Mouse (Mus musculus): ENCODE results near the gene Dnah12.

DNA sequence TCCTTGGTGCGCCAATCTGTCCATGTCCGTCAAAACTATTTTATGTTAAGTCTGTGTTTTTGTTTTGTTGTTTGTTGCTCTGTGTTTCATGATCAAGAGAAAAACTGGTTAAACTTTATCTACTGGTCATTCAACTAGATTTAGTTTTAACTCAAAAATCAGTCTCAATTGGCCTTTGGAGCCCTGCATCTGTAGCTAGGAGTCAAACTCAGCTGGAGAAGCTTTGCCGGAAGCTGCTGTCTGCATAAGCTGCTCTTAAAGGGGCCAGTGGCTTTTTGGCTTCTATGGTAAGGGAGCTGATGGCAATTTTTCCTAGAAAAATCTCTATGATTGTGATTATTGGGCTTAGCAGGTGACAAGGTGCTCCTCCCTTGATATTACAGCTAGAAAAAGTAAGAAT, 241.8 kb downstream of the Dnah12 start:
- TF ChIP-seq CTCF (IDR thresholded peaks at IDR 0.05; ENCODE audit: extremely low read depth, insufficient read length, insufficient replicate concordance, low read depth, low read length), result no peak
- no peak for TF ChIP-seq POLR2A (IDR thresholded peaks at IDR 0.05; ENCODE audit: low read depth, low read length)

All from small intestine, adult 2 months (tissue).